Mouse (Mus musculus) intestine, embryonic 16.5 days (tissue): ENCODE measurements at regions not wholly inside any gene's neighbourhood (a gene's known extent, or its start where the extent isn't known, plus 50 kb on each side); places are given as distances from the start of the nearest gene placed in this dataset.

Source experiments
- ATAC-seq: fragments of 200-750 bp; cut with Nextera tagmentation; 2 replicates; pipeline ENCODE4 v1.8.0; 2017; ENCODE audit warnings: moderate TSS enrichment, moderate library complexity
- H3K27ac ChIP-seq: fragments of 300-500 bp; sonication (generic); 2 replicates; pipeline ENCODE4 v1.5.1; 2014; ENCODE audit warnings: mild to moderate bottlenecking, low read length
- H3K27me3 ChIP-seq: fragments of 300-500 bp; sonication (generic); replicated peaks from 2 replicates; pipeline ENCODE4 v1.6.1; 2014; ENCODE audit warnings: low read length, control low read depth, mixed read lengths; ENCODE audit not compliant: control insufficient read depth, insufficient read depth
- H3K36me3 ChIP-seq: fragments of 300-500 bp; sonication (generic); 2 replicates; pipeline ENCODE4 v1.6.1; 2014; ENCODE audit warnings: low read length, control low read depth; ENCODE audit not compliant: control insufficient read depth, insufficient read depth
- H3K4me1 ChIP-seq: fragments of 300-500 bp; sonication (generic); 2 replicates; pipeline ENCODE4 v1.6.1; 2014; ENCODE audit warnings: low read length, control low read depth, mixed read lengths; ENCODE audit not compliant: control insufficient read depth, insufficient read depth
- H3K4me2 ChIP-seq: fragments of 300-500 bp; sonication (generic); 2 replicates; pipeline ENCODE4 v1.6.1; 2014; ENCODE audit warnings: low read depth, low read length, control low read depth
- H3K4me3 ChIP-seq: fragments of 300-500 bp; sonication (generic); 2 replicates; pipeline ENCODE4 v1.5.1; 2014; ENCODE audit warnings: mild to moderate bottlenecking, low read length
- H3K9ac ChIP-seq: fragments of 300-500 bp; sonication (generic); 2 replicates; pipeline ENCODE4 v1.6.1; 2014; ENCODE audit warnings: low read depth, low read length
- H3K9me3 ChIP-seq: fragments of 300-500 bp; sonication (generic); 2 replicates; pipeline ENCODE4 v1.6.1; 2016; ENCODE audit warnings: low read length, control low read depth; ENCODE audit not compliant: control insufficient read depth
- WGBS: fragments of 180-500 bp; shearing (Covaris S2); extraction: QIAGEN DNeasy Blood & Tissue Kit; methylation state at CpG from one replicate; pipeline ENCODE4 v1.1.7; 2014; 5-methylcytosine and 5-hydroxymethylcytosine counted together

DNA sequence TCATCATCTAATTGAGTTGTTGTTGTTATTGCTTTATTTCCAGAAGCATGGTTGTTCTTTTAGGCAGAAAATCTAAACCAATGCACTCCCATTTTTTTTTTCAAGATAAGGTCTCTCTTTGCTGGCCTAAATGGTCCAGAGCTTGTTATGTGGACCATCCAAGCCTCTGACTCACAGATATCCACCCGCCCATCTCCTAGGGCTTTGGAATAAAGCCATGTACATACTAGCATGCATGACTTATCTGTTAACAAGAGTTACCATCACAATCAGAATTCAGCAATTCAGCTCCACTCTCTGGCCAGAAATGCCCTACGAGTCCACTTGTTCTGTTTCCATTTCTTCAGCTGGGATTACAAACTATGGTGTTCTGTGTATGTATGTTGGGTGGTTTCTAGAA, 669.5 kb downstream of the Epha7 start:
- Histone ChIP-seq H3K9me3 (no peaks in the 10 kb centered on the region), H3K27ac (no peak overlapping the region), H3K4me1 (no peaks in the 10 kb centered on the region), H3K9ac (no peak overlapping the region), H3K4me3 (no peak overlapping the region), H3K4me2 (no peak overlapping the region), H3K36me3 (no peaks in the 10 kb centered on the region), H3K27me3 (no peaks in the 10 kb centered on the region)
- ATAC-seq, result no peak
- 88% methylated on average over 2 of the region's 2 CpGs for WGBS

DNA sequence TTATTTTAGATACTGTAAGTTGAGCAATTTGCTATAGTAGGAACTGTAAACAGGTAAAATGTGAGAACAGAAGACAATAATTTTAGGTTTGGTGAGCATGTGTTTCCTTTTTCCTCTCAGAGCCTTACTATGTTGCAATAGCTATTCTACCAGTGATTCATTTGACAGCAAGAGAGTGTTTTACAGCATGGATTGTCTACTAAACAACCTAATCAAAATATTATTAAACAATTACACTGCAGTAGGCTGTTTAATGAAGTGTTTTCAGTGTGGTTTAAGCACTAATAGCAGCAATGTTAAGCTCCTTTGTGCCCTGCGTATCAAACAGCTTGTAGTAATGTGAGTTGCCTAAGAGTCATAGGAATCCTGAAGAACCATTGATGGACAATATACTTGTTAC, 687.9 kb downstream of the Epha7 start:
- H3K4me3 ChIP-seq, result no peak overlapping the region
- H3K36me3 ChIP-seq, result no peaks in the 10 kb centered on the region
- 89% methylated on average over 1 of the region's 1 CpGs for WGBS
- H3K9ac ChIP-seq, result no peak overlapping the region
- no peak for ATAC-seq
- H3K4me2 ChIP-seq, result no peak overlapping the region
- H3K9me3 ChIP-seq, result no peaks in the 10 kb centered on the region
- no peaks in the 10 kb centered on the region for H3K27me3 ChIP-seq
- no peak overlapping the region for H3K27ac ChIP-seq
- no peaks in the 10 kb centered on the region for H3K4me1 ChIP-seq

DNA sequence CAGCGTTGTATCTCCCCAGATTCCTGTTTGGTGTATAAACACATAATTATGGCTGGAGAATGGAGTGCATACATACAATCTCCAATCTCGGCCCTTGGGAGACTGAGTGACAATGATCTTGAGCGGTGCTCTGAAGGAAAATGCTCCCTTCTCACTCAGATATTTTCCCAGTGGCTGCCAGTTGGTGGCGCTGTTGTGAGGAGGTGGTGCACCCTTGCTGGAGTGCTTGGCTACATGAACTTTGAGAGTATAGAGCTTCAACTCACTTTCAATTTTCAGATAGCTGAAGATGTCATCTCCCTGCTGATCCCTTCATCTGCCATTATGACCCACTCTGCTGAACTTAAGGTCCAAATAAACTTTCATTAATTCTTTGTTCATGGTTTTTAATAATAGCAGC, 712.1 kb downstream of the Epha7 start:
- no peaks in the 10 kb centered on the region for H3K9me3 ChIP-seq
- no peak for ATAC-seq
- no peak overlapping the region for H3K4me2 ChIP-seq
- WGBS, result 61% methylated on average over 4 of the region's 4 CpGs
- H3K4me1 ChIP-seq, result no peaks in the 10 kb centered on the region
- no peak overlapping the region for H3K9ac ChIP-seq
- H3K27ac ChIP-seq, result no peak overlapping the region
- no peak overlapping the region for H3K4me3 ChIP-seq
- no peaks in the 10 kb centered on the region for H3K36me3 ChIP-seq
- H3K27me3 ChIP-seq, result no peaks in the 10 kb centered on the region

DNA sequence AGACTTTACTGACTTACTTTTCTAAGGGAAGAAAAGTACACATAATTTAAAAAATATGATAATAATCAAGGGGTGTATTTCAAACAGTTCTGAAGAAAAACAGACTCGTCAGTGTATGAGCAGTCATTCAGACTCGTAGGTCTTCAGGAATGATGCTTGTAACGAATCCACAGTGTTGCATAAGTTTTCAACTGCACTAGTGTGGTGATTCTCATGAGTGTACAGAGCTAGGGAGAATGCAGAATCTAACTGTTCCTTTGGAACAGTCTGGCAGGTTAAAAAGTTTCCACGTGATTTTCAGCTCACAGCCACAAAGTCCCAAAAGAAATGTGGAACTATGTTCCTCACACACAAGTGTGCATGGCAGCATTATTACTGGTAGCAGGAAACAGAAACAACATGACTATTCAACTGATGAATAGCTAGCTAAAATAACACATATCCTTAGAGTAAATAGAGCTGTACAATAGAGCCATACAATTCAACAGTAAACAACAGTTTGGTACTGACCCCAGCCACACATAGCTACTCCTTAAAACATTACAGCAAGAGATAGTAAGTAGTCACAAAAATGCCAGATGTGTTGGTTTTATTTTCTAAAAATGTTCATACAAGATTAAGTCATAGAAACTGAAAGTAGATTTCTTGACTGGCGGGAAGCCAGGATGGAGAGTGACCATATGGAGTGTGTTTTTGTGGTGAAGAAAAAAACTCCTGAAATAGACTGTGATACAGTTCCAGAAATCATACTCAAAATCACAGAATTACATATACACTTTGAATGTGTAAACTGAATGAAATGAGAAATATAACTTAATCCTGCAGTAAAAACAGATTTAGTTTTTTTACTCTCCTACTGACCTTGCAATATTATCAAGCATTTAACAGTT, 713.1 kb downstream of the Epha7 start:
- no peaks in the 10 kb centered on the region for H3K9me3 ChIP-seq
- no peaks in the 10 kb centered on the region for H3K4me1 ChIP-seq
- 69% methylated on average over 5 of the region's 5 CpGs for WGBS
- no peak overlapping the region for H3K4me2 ChIP-seq
- no peaks in the 10 kb centered on the region for H3K36me3 ChIP-seq
- no peaks in the 10 kb centered on the region for H3K27me3 ChIP-seq
- no peak overlapping the region for H3K4me3 ChIP-seq
- no peak; the same call in 1 of the 2 replicates for ATAC-seq
- no peak overlapping the region for H3K27ac ChIP-seq
- no peak overlapping the region for H3K9ac ChIP-seq
